Mouse (Mus musculus): ENCODE measurements around the gene Ncstn. TPM values are rescaled to one million over a fixed set of nuclear protein-coding genes. Genes with fewer than 3 reads are reported as not detected.

Gene Ncstn
- polyA plus RNA-seq, 1 experiment from 2014 or later, result 91.3 TPM

DNA sequence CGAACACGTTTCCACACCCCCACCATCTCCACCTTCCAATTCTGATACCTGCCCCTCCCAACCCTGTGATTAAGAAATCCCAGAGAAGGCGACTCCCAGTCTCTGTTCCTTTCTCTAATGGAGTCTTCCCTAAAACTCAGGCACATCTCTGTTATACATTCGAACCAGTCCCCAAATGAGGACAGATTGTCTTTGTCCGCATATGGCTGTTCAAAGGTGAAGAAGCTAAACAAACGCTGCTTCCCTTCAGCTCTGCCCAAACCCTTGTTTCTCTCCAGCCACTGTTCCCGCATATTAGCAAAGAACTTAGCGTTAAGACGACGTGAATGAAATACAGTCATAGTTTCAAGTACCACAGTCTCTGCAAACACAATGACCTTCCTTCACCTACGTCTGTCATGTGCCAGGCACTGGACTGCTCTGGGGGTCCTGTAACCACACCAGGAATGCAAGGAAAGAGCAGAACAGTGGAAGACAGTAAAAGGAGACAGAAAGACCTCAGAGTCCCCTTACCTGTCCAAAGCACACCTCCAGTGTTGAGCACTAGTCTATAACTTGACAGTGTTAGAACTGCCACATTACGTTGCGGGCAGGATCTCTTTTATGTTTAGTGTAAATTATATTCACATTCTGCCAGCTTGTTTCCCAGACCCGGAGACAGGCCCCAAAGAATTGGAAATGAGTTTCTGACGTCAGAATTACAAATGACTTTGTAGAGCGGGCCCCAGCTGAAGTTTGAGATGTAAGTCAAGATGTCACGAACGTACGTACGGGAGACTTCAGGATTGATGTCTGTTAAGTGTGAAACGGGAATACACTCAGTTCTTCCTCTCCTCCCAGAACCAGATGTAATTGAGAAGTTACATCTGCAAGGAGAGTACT lies 54.0 kb downstream of the Ncstn start, which contains the start of gene Vangl2:
Vangl2 (minus strand) TSS at position 51 of the 882 bp plus-strand sequence.
- DNase-seq (ENCODE audit: low spot score) (no peak), ATAC-seq (ENCODE audit: low read depth) (no peak)
- Histone ChIP-seq H3K36me3 (ENCODE audit: control insufficient read depth, insufficient read depth, low read length) (no peaks in the 10 kb centered on the region), H3K9ac (ENCODE audit: low read depth, low read length) (peak within 1 kb of the TSS; percentile 92), H3K27ac (replicated peaks; ENCODE audit: low read depth, low read length) (peak within 1 kb of the TSS; percentile 95), H3K4me2 (ENCODE audit: low read depth, low read length) (peak within 1 kb of the TSS; percentile 65), H3K4me1 (ENCODE audit: control insufficient read depth, insufficient read depth, low read length) (peaks cover 24% of the 10 kb centered on the region), H3K27me3 (replicated peaks; ENCODE audit: control insufficient read depth, insufficient read depth, low read length) (no peaks in the 10 kb centered on the region), H3K9me3 (ENCODE audit: control insufficient read depth, low read length) (no peaks in the 10 kb centered on the region), H3K4me3 (ENCODE audit: low read depth, low read length) (peak within 1 kb of the TSS; percentile 81)
- WGBS, result 42% methylated on average over 21 of the region's 21 CpGs

- no peaks in the 10 kb centered on the region for H3K9me3 ChIP-seq (ENCODE audit: control insufficient read depth, low read length)
- peak overlapping the region; percentile 92 for H3K9ac ChIP-seq (ENCODE audit: low read depth, low read length)
- peak overlapping the region; percentile 95 for H3K27ac ChIP-seq (replicated peaks; ENCODE audit: low read depth, low read length)
- DNase-seq (ENCODE audit: low spot score) (no peak), ATAC-seq (ENCODE audit: low read depth) (peak; percentile 19)
- 6% methylated on average over 10 of the region's 10 CpGs for WGBS
- peak overlapping the region; percentile 65 for H3K4me2 ChIP-seq (ENCODE audit: low read depth, low read length)
- no peaks in the 10 kb centered on the region for H3K27me3 ChIP-seq (replicated peaks; ENCODE audit: control insufficient read depth, insufficient read depth, low read length)
- peak overlapping the region; percentile 81 for H3K4me3 ChIP-seq (ENCODE audit: low read depth, low read length)
- H3K36me3 ChIP-seq (ENCODE audit: control insufficient read depth, insufficient read depth, low read length), result no peaks in the 10 kb centered on the region
- peaks cover 24% of the 10 kb centered on the region for H3K4me1 ChIP-seq (ENCODE audit: control insufficient read depth, insufficient read depth, low read length)
Observed at GRCm38 (mm10) chr1:172027809-172028102, 54.8 kb downstream of the Ncstn start.

DNA sequence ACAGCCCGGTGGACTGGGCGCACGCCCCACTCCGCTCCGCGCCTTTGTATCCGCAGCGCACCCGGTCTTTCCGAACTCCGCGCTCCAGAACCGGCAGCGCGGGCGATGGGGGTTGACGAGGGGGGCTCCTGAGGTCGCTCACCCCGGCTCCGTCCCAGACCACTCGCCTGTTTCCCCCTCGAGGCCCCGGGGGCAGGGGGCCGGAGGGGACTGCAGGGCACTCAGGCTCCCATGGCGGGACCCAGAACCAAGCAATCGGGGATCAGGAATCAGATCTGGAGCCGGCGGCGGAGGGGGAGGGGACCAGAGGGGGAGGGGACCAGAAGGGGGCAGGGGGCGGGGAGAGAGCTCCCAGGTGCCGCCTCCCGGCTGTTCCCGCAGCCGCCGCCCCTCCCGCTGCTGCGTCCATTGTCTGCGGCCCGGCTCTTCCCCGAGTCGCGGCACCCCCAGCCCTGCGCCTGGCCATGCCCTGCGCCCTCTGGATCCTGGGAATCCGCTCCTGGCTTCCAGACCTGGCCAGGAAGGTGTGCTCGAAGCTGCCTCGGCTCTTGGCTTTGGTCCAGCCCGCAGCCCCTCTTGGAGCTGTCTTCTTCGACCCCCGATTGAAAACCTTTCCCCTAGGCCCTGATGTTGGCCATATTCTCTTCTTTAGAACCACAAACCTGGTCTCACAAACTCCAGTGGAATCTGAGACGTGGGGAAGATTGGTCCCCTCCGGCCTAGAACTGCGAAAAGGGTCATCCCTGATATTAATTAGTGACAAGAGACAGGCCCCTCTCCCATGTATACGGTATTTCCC lies 55.4 kb downstream of the Ncstn start:
- ATAC-seq (ENCODE audit: low read depth), result peak; percentile 91
- peaks cover 25% of the 10 kb centered on the region for H3K4me1 ChIP-seq (ENCODE audit: control insufficient read depth, insufficient read depth, low read length)
- 0% methylated on average over 32 of the region's 54 CpGs for WGBS
- peak overlapping the region; percentile 65 for H3K4me2 ChIP-seq (ENCODE audit: low read depth, low read length)
- no peaks in the 10 kb centered on the region for H3K27me3 ChIP-seq (replicated peaks; ENCODE audit: control insufficient read depth, insufficient read depth, low read length)
- peak overlapping the region; percentile 95 for H3K27ac ChIP-seq (replicated peaks; ENCODE audit: low read depth, low read length)
- peak overlapping the region; percentile 92 for H3K9ac ChIP-seq (ENCODE audit: low read depth, low read length)
- H3K36me3 ChIP-seq (ENCODE audit: control insufficient read depth, insufficient read depth, low read length), result 0 out of 2 replicates have a peak, but pooled peaks cover 3% of the 10 kb centered on the region
- DNase-seq (ENCODE audit: low spot score), result peak; percentile 89
- no peaks in the 10 kb centered on the region for H3K9me3 ChIP-seq (ENCODE audit: control insufficient read depth, low read length)
- H3K4me3 ChIP-seq (ENCODE audit: low read depth, low read length), result peak overlapping the region; percentile 81

GRCm38 (mm10) chr1:172026201-172026901 lies 56.2 kb downstream of the Ncstn start:
- Histone ChIP-seq H3K9me3 (ENCODE audit: control insufficient read depth, low read length) (no peaks in the 10 kb centered on the region), H3K4me1 (ENCODE audit: control insufficient read depth, insufficient read depth, low read length) (peaks cover 29% of the 10 kb centered on the region), H3K9ac (ENCODE audit: low read depth, low read length) (peak overlapping the region; percentile 92), H3K36me3 (ENCODE audit: control insufficient read depth, insufficient read depth, low read length) (0 out of 2 replicates have a peak, but pooled peaks cover 7% of the 10 kb centered on the region), H3K4me2 (ENCODE audit: low read depth, low read length) (peak overlapping the region; percentile 65), H3K27me3 (replicated peaks; ENCODE audit: control insufficient read depth, insufficient read depth, low read length) (no peaks in the 10 kb centered on the region), H3K4me3 (ENCODE audit: low read depth, low read length) (peak overlapping the region; percentile 81), H3K27ac (replicated peaks; ENCODE audit: low read depth, low read length) (peak overlapping the region; percentile 95)
- WGBS, result under 1% methylated on average over 22 of the region's 23 CpGs
- DNase-seq (ENCODE audit: low spot score), result peak; percentile 94
- ATAC-seq (ENCODE audit: low read depth), result peak; percentile 87

- Histone ChIP-seq H3K9me3 (ENCODE audit: control insufficient read depth, low read length) (no peaks in the 10 kb centered on the region), H3K4me2 (ENCODE audit: low read depth, low read length) (peak overlapping the region; percentile 65), H3K36me3 (ENCODE audit: control insufficient read depth, insufficient read depth, low read length) (0 out of 2 replicates have a peak, but pooled peaks cover 7% of the 10 kb centered on the region), H3K9ac (ENCODE audit: low read depth, low read length) (peak overlapping the region; percentile 92), H3K4me1 (ENCODE audit: control insufficient read depth, insufficient read depth, low read length) (peaks cover 29% of the 10 kb centered on the region), H3K27ac (replicated peaks; ENCODE audit: low read depth, low read length) (no peak overlapping the region; the same call in 1 of the 2 replicates), H3K27me3 (replicated peaks; ENCODE audit: control insufficient read depth, insufficient read depth, low read length) (no peaks in the 10 kb centered on the region), H3K4me3 (ENCODE audit: low read depth, low read length) (peak overlapping the region; percentile 81)
- DNase-seq (ENCODE audit: low spot score) (no peak), ATAC-seq (ENCODE audit: low read depth) (no peak)
- WGBS, result 38% methylated on average over 8 of the region's 8 CpGs
Observed at GRCm38 (mm10) chr1:172025201-172025904, 57.2 kb downstream of the Ncstn start.

DNA sequence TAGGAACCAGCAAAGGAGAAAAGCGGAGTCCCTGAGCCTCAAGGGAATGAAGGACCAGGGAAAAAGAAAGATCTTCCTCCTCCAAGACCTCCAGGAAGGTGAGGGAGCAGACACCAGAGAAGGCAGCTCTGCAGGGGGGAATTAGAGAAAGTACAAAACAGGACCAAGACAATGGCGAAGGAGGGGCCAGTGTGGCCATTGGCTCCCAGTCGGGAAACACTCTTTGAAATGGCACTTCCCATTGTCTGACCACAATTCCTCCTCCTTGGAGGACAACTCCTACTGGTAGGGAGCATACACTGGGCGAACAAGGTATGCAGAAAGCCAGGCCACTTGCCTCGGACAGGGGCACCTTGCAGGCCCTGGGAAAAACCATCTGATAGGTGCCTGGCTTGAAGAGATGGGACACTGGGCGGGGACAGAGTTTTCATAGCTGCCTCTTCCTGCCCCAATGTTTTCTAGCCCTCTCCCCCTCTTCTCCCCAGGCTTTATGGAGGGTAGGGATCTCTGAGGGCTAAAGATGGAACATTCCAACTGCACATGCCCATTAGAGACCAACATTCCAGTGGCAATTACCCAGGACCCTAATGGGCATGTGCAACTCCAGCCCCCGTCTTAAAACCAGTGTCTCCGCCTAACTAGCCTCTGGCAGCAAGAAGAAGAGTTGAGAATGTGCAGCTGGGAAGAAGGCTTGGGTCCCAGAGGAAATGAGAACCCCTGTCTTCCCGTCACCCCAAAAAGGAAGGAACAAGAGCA lies 58.3 kb downstream of the Ncstn start:
- DNase-seq (ENCODE audit: low spot score), result no peak
- H3K4me2 ChIP-seq (ENCODE audit: low read depth, low read length), result peak overlapping the region; percentile 65
- no peak overlapping the region for H3K27ac ChIP-seq (replicated peaks; ENCODE audit: low read depth, low read length)
- H3K36me3 ChIP-seq (ENCODE audit: control insufficient read depth, insufficient read depth, low read length), result 0 out of 2 replicates have a peak, but pooled peaks cover 7% of the 10 kb centered on the region
- no peak for ATAC-seq (ENCODE audit: low read depth)
- H3K27me3 ChIP-seq (replicated peaks; ENCODE audit: control insufficient read depth, insufficient read depth, low read length), result no peaks in the 10 kb centered on the region
- H3K4me1 ChIP-seq (ENCODE audit: control insufficient read depth, insufficient read depth, low read length), result peaks cover 34% of the 10 kb centered on the region
- H3K9ac ChIP-seq (ENCODE audit: low read depth, low read length), result no peak overlapping the region
- 43% methylated on average over 9 of the region's 9 CpGs for WGBS
- no peaks in the 10 kb centered on the region for H3K9me3 ChIP-seq (ENCODE audit: control insufficient read depth, low read length)
- 0 out of 2 replicates have a peak overlapping the region, but pooled peaks have one; percentile 81 for H3K4me3 ChIP-seq (ENCODE audit: low read depth, low read length)

DNA sequence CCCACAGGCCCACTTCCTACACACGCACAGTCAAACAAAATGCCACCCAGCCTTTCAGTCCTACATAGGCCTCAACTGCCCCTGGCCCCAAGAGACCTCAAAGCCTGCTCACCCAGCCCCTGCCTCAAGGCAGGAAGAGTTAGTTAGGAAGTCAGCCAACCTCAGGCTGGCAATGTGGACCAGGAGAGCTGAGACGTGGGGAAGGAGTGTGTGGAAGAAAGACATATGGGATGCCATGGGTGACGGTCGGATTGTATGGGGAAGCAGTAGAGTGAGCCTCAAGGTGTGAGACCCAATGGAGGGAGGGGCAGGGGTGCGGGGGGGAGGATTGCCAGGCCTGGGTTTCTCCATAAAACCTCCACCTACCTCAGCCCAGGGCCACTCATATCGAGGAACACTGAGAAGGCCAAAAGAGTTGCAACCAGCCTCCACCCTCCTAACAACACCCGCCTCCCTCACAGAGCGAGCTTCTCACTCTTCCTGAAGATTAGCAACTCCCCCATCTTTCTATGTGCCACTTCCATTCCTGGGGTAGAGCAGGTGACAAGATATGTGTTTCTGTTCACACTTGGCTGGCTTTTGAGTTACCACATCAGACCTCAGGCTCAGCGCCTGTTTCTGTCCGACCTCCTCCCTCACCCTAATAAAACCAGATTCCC lies 62.6 kb downstream of the Ncstn start:
- H3K36me3 ChIP-seq (ENCODE audit: control insufficient read depth, insufficient read depth, low read length), result 0 out of 2 replicates have a peak, but pooled peaks cover 7% of the 10 kb centered on the region
- DNase-seq (ENCODE audit: low spot score), result no peak
- no peaks in the 10 kb centered on the region for H3K27me3 ChIP-seq (replicated peaks; ENCODE audit: control insufficient read depth, insufficient read depth, low read length)
- peaks cover 55% of the 10 kb centered on the region for H3K4me1 ChIP-seq (ENCODE audit: control insufficient read depth, insufficient read depth, low read length)
- H3K4me2 ChIP-seq (ENCODE audit: low read depth, low read length), result no peak overlapping the region
- peak overlapping the region; percentile 48; the same call in 1 of the 2 replicates for H3K27ac ChIP-seq (replicated peaks; ENCODE audit: low read depth, low read length)
- no peak for ATAC-seq (ENCODE audit: low read depth)
- no peak overlapping the region for H3K9ac ChIP-seq (ENCODE audit: low read depth, low read length)
- no peaks in the 10 kb centered on the region for H3K9me3 ChIP-seq (ENCODE audit: control insufficient read depth, low read length)
- no peak overlapping the region for H3K4me3 ChIP-seq (ENCODE audit: low read depth, low read length)
- 76% methylated on average over 10 of the region's 10 CpGs for WGBS
